Mouse (Mus musculus) heart, postnatal 4 days (tissue): ENCODE measurements at regions not wholly inside any gene's neighbourhood (a gene's known extent, or its start where the extent isn't known, plus 50 kb on each side); places are given as distances from the start of the nearest gene placed in this dataset.

Experiments used
- DNase-seq: peaks from one replicate; pipeline ENCODE4 v3.0.0; 2021

- no peak for DNase-seq
Measured at GRCm38 (mm10) chr14:97694238-97694637, 475.3 kb downstream of the Dach1 start.

- no peak for DNase-seq
Measured at GRCm38 (mm10) chr14:97684617-97685016, 484.9 kb downstream of the Dach1 start.

- DNase-seq, result no peak
Measured at GRCm38 (mm10) chr14:97667806-97668205, 501.8 kb downstream of the Dach1 start.

GRCm38 (mm10) chr14:97638187-97638792, 531.3 kb downstream of the Dach1 start:
- no peak for DNase-seq

- DNase-seq, result no peak
Measured at GRCm38 (mm10) chr14:97611438-97611837, 558.1 kb downstream of the Dach1 start.

GRCm38 (mm10) chr14:97596694-97597093, 572.9 kb downstream of the Dach1 start:
- DNase-seq, result no peak

- DNase-seq, result no peak
Measured at GRCm38 (mm10) chr14:97588611-97589010, 581.0 kb downstream of the Dach1 start.

- DNase-seq, result peak; percentile 21
Measured at GRCm38 (mm10) chr14:97588182-97588581, 581.4 kb downstream of the Dach1 start.

- DNase-seq, result no peak
Measured at GRCm38 (mm10) chr14:97586962-97587361, 582.6 kb downstream of the Dach1 start.

GRCm38 (mm10) chr14:97570274-97570673, 599.3 kb downstream of the Dach1 start:
- DNase-seq, result no peak

- no peak for DNase-seq
Measured at GRCm38 (mm10) chr14:97560121-97560907, 609.3 kb downstream of the Dach1 start.

GRCm38 (mm10) chr14:97559559-97559958, 610.0 kb downstream of the Dach1 start:
- peak; percentile 22 for DNase-seq

GRCm38 (mm10) chr14:97558289-97558688, 611.3 kb downstream of the Dach1 start:
- no peak for DNase-seq

- DNase-seq, result peak; percentile 5
Measured at GRCm38 (mm10) chr14:97557888-97558287, 611.7 kb downstream of the Dach1 start.

- DNase-seq, result no peak
Measured at GRCm38 (mm10) chr14:97546276-97546675, 623.3 kb downstream of the Dach1 start.

GRCm38 (mm10) chr14:97544307-97544706, 625.3 kb downstream of the Dach1 start:
- DNase-seq, result no peak

- no peak for DNase-seq
Measured at GRCm38 (mm10) chr14:97537012-97537411, 632.6 kb downstream of the Dach1 start.

- DNase-seq, result no peak
Measured at GRCm38 (mm10) chr14:97511318-97511717, 658.2 kb downstream of the Dach1 start.

GRCm38 (mm10) chr14:97489427-97490347, 679.9 kb downstream of the Dach1 start:
- DNase-seq, result no peak

GRCm38 (mm10) chr14:97478236-97478635, 691.3 kb downstream of the Dach1 start:
- no peak for DNase-seq

GRCm38 (mm10) chr14:97450525-97451235, 718.9 kb downstream of the Dach1 start:
- DNase-seq, result no peak

- DNase-seq, result no peak
Measured at GRCm38 (mm10) chr14:97448617-97449016, 720.9 kb downstream of the Dach1 start.
